Mouse (Mus musculus): ENCODE measurements at regions not wholly inside any gene's neighbourhood (a gene's known extent, or its start where the extent isn't known, plus 50 kb on each side); places are given as distances from the start of the nearest gene placed in this dataset.

DNA sequence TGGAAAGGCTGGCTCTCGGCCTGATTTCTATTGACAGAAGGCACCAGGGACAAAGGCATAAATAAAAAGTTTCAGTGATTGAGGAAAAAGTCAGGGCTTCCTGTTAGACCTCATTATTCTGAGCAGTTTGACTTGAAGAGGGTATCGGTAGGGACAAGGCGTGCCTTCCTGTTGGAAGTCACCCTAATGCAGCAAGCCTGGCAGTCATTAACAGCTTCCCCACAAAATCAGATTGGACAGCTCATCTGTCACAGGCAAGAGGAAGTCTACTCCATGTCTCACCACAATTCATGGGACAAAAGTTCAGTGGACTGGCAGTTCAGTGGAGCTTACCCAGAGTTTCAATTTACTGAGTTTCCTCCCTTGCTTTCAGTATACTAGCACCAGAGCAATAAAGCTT is 715.5 kb downstream of the Fam181b start:
- no peak for DNase-seq

DNA sequence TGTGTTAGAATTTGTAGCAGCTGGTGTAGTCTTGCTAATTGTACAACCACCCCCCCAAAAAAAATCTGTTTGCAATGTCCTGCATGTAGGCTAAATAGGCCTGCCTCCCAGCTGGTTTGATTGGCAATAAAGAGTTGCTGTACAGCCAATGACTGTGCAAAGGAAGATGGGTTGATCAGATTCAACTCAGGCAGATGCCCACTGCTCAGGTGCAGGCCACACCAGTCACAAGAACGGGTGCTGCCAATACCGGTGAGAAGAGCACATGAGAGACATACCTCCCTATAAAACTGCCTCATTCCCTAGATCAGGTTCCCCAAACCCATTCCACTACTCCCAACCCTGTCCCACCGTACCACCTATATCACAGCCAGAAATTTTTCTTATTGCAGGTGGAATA is 756.0 kb downstream of the Fam181b start:
- DNase-seq, result no peak

DNA sequence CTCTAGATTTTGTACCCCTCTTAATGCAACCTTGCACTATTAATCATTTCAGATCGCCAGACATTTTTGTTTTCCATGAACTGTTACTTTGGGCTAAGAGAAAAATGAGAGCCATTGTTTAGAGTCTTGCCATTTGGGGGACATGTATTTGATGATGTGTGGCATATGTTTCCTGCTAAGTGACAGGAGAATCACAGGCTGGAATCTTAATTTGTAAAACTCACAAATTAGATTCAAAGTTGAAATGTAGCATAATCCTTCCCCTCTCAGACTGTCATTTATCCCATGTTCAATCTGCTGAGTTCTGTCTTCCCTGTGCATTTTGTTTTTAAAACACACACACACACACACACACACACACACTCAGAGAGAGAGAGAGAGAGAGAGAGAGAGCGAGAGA is 756.5 kb downstream of the Fam181b start:
- DNase-seq, result no peak

DNA sequence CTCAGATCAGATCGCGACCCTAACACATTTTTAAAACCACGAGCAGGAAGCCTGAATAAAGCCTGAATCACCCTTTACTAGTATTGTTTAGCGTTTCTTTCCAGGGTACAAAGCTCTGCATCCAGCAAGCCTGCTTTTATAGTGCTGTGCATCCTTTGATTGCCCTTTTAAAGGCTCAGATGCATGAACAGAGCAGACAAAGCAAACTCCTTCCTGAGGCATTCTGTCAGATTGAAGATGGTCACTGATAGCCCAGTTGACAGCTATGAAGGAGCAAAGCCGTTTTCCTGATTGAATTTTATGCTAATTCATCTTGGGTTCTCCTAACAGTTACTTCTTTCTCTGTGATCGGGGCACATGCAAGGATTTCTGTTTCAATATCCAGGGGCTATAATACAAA is 775.4 kb downstream of the Fam181b start:
- no peak for DNase-seq

DNA sequence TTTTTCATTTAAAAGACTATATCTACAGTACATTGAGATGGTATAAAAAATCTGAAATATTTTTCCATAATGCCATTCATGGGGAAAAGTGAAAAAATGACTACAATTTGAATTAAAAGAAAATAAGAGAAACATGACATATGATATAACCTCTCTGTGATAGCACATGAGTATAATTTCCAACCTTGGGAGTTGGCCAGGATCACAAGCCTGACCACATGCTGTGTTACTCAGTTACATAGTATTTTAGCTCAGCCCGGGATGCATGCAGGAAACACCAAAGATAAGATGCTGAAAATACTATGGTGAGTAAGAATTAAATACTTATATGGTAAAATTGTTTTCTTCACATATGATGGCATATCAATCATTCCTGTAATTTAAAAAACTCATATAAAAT is 814.0 kb downstream of the Fam181b start:
- DNase-seq, result no peak

DNA sequence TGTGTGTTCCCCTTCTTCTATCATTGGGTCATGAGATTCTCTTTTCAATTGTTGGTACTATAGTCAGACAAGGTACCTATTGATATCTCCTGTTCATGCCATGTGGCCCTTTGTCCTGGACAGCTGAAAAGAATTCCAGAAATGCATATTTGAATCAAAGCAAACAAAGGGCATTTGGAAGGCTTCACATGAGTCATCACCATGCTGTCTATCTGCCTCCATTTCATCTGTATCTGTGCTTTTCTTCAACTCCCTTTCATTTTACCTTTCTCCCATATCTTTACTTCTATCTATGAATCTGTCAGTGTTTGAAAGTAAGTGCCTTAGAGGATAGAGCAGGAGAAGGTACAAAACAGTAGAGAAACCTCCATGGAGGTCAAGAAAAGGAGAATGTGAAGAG is 817.3 kb downstream of the Fam181b start:
- DNase-seq, result no peak

DNA sequence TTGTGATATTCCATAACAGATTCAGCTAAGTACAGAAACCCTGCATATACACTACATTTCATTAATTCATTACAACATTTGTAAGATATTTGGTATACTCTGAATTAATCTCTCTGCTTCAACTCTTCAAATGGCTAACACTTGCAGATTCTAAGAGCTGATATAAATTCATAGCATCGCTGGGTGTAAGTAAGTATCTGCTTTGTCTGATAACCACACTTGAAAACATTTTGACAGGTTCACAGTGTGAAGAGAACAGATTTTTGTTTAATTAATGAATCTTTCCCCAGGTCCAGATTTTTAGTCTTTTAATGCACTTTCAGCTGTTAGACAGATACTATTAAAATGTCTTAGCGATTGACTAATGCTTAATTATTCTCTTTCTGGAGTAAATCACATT is 823.1 kb downstream of the Fam181b start:
- DNase-seq, result no peak

DNA sequence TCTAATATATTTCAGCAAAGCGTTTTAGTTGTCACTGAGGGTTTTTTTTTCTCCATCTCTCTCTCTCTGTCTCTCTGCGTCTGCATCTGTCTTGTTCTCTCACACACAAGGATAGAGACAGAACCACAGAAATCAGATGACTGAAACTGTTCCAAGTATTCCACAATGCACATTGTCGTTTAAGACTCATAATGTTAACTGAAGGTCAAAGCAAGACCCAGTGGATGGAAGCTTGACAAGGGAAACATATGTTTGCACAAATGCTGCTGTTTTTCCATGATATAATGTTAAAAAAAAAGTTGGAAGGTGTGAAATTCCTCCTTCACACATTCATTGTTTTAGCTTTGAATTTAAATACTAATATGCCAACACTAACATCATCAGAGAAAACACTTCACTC is 857.3 kb downstream of the Fam181b start:
- no peak for DNase-seq

DNA sequence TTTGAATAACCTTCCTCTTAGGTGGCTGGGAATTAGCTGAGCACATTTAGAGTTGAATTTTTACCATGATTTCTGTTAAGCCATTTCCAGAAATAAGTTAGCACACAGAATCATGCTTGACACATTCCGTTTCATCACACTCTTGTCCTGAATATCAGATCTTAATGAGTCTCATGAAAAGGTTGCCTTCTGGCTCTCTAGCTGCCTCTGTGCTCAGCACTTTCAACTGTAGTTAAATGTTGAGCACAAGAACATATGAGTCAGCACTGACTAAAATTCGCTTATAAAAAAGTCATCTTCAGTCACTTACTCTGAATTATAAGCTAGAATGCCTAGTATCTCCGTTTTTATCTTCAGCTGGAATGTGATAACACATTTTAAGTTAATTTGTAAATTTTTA is 902.4 kb downstream of the Fam181b start:
- DNase-seq, result no peak

DNA sequence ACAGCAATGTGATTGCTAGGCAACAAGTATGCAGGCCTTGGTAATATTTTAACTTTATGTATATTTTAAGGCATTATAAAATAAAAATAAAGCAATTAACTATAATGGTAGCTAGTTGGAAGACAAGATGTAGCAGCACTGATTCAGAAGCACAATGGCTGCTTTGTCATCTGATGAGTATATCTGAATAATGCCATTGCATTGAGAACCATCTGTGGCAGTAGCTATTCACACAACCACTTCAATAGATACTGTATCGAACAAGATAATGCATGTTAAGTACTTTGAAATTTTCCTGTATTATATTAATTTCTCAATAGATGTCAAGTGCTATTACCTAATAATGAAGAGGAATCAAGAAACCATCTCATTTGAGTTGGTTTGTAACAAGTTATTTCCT is 923.1 kb downstream of the Fam181b start:
- DNase-seq, result no peak

DNA sequence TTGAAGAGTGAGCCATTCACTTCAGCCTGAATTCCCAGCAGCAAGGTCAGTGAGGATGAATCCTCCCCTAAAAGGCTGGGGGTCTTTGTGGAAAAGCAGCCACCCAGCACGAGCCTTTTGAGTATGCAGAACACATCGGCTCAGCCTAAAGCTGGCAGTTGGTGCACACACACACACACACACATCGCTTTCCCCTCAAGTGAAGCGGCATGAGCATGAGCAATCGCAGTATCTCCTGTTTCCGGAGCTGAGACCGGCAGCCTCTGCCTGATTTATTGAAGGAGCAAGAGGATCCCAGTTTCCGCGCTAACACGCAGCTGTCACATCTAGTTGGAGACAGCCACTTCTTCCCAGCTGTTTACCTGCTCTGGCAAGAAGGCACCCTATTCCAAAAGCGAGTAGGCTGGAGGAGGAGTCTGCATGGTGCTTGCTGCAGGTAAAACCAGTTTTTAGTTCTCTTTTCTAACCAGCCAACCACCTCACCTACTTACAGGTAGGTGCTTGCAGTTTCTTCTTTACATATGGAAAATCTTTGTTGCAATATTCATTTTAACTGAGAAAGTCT is 962.9 kb downstream of the Fam181b start:
- peak; percentile 10 to 41 for DNase-seq

DNA sequence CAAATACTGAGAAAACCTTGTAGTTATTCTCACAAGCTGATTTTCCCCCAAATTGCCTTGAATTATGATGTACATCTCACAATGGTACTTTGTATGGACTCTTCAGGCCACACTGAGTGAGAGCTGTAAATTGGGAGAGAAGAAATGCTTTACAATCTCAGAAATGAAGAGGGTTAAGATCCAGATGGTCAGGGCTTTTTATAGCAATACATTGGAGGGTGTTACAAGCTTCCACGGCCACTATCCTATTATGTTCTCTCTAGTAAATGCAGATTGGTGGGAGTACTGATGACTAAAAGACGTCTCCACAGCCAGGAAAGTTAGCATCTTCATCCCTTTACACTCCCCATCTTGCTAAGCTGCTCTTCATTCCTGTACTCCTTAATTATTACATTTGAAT is 965.8 kb downstream of the Fam181b start:
- DNase-seq, result no peak

DNA sequence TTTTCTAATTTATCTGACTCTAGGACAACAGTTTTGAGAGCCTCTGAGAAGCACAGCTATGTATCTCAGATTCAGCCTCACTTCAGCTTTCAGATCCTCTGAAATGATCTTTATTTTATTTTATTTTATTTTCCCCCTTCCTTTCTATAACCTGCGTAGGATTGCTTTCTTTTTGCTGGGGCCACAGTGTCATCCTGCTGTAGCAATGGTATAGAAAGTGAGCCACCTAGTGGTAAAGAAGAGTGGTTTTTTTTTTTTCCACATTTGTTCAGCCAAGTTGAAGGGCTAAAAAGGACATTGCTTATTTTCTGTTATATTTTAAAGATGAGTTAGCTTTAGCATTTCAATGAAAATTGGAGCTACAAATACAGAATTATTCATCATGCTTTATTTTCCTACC is 966.4 kb downstream of the Fam181b start:
- no peak for DNase-seq

DNA sequence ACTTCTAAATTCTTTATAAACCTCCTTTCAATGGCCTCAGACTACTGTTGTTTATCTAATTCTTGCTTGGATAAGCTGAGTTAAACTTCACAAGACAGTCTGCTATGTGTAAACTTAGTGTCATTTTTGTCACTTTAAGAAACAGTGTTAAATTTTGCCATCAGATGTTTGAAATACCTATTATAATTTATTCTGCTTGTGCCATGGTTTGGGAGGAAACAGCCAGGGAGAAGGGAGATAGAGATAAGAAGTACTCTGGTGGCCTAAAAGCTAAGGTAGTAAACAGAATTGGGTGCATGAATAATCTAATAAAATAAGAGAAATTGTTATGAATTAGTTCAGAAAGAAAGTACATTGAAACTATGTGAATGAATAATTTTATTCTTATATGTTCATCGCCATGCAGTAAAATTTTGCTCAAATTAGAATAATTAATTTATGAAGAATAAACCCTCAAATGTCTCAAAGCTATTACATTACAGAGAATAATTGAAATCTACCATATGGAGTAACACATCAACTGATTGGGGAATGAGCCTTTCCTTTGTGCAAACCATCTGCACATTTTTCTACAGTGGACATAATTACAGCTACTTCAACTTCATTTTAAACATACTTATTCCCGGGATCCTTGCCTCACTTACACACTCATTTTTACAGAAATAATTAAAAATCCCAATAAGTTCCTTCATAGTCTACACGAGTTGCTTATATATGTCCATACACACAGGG is 982.3 kb downstream of the Fam181b start:
- no peak for DNase-seq
